Mouse (Mus musculus) B cell, adult (primary cell): ENCODE data around the gene Atp5g2. TPM values are rescaled to one million over a fixed set of nuclear protein-coding genes. Genes with fewer than 3 reads are reported as not detected.

Experiments
- total RNA-seq: library from RNA; stranded (reverse); gene quantifications from 4 replicates; pipeline ENCODE4 v1.2.4, GENCODE M21; 2023; ENCODE audit not compliant: inconsistent age

The Atp5g2 gene
- 6.2 to 9.1 TPM (median 7.2 TPM) in 4 replicates for total RNA-seq

GRCm38 (mm10) chr15:102672215-102673071 is at the start of gene Atp5g2:
TSS of gene Atp5g2 (minus strand) at chr15:102672352.

GRCm38 (mm10) chr15:102624970-102625686 is 47.0 kb downstream of the Atp5g2 start, which contains the start of the genes Gm28047 and Atf7:
TSS of gene Gm28047 (minus strand) at chr15:102625067.
TSS of gene Atf7 (minus strand) at chr15:102625464.

Other genes starting within 250 kb of the Atp5g2 start
- gene Amhr2, start 227.0 kb downstream of the Atp5g2 start, total RNA-seq: 0.29 to 4.4 TPM (median 2.5 TPM) in 4 replicates
- 93.8 to 109 TPM (median 102 TPM) in 4 replicates for gene Prr13, start 213.3 kb downstream of the Atp5g2 start, total RNA-seq
- gene Pcbp2, start 201.8 kb downstream of the Atp5g2 start, total RNA-seq: 695 to 793 TPM (median 756 TPM) in 4 replicates
- 9.8 to 23.4 TPM (median 22.2 TPM) in 3 of 4 replicates, not detected in the other for gene Gm10337, start 168.6 kb downstream of the Atp5g2 start, total RNA-seq
- 0.72 to 1.7 TPM (median 0.99 TPM) in 4 replicates for gene Map3k12, start 155.3 kb downstream of the Atp5g2 start, total RNA-seq
- 41.2 to 56.9 TPM (median 44.9 TPM) in 4 replicates for gene Tarbp2, start 154.2 kb downstream of the Atp5g2 start, total RNA-seq
- 10.3 to 27.3 TPM (median 19.1 TPM) in 4 replicates for gene Npff, start 147.4 kb downstream of the Atp5g2 start, total RNA-seq
- gene Gm28047, start 47.3 kb downstream of the Atp5g2 start, total RNA-seq: 4.3 TPM in 1 of 4 replicates, not detected in the others
- 118 to 134 TPM (median 127 TPM) in 4 replicates for gene Atf7, start 46.9 kb downstream of the Atp5g2 start, total RNA-seq
- gene Calcoco1, start 49.8 kb upstream of the Atp5g2 start, total RNA-seq: 48.6 to 55.1 TPM (median 53.1 TPM) in 4 replicates
- not detected in 4 replicates for gene Hoxc13, start 248.8 kb upstream of the Atp5g2 start, total RNA-seq